Mouse (Mus musculus) cortical plate, adult 2 months (tissue): ENCODE measurements around the gene Glp1r.

Experiments
- CTCF ChIP-seq: fragments of 200-500 bp; IDR thresholded peaks from 2 replicates; pipeline ENCODE4 v1.5.1; 2011; ENCODE audit warnings: mild to moderate bottlenecking, control low read depth, low read length; ENCODE audit not compliant: insufficient read depth; ENCODE audit errors: extremely low read depth
- POLR2A ChIP-seq: fragments of 200-500 bp; IDR thresholded peaks from 2 replicates; pipeline ENCODE4 v1.6.1; 2011; ENCODE audit warnings: mild to moderate bottlenecking, low read length, control low read depth; ENCODE audit not compliant: insufficient read depth; ENCODE audit errors: extremely low read depth

- no peak for TF ChIP-seq CTCF
- TF ChIP-seq POLR2A = no peak
These were observed 4.5 kb upstream of the Glp1r start for GRCm38 (mm10) chr17:30897075-30897474.
